Mouse (Mus musculus) C2C12 (cell line): Measurements from ENCODE around the gene Rpl10l.

Experiments used
- CTCF ChIP-seq: IDR thresholded peaks from one replicate; pipeline ENCODE4 v1.5.1; 2011; ENCODE audit not compliant: control insufficient read depth, insufficient read depth, insufficient read length
- MAX ChIP-seq: IDR thresholded peaks from one replicate; pipeline ENCODE4 v1.6.1; 2011; ENCODE audit warnings: mild to moderate bottlenecking, control low read depth
- MYOD1 ChIP-seq: IDR thresholded peaks from one replicate; pipeline ENCODE4 v1.6.1; 2011; ENCODE audit warnings: low read depth; ENCODE audit not compliant: control insufficient read depth, insufficient read length
- MYOG ChIP-seq: IDR thresholded peaks from one replicate; pipeline ENCODE4 v1.6.1; 2011; ENCODE audit not compliant: control insufficient read depth, insufficient read length; ENCODE audit errors: extremely low read depth
- USF1 ChIP-seq: IDR thresholded peaks from one replicate; pipeline ENCODE4 v1.6.1; 2011; ENCODE audit warnings: low read depth, mild to moderate bottlenecking, control low read depth, moderate library complexity

GRCm38 (mm10) chr12:66275890-66276289 is 8.3 kb downstream of the Rpl10l start:
- no peak for TF ChIP-seq CTCF
- no peak for TF ChIP-seq USF1
- no peak for TF ChIP-seq MAX
- no peak for TF ChIP-seq MYOD1
- TF ChIP-seq MYOG = no peak
